Mouse (Mus musculus) stomach, postnatal 0 days (tissue): ENCODE data around the gene Apol7a. TPM values are rescaled to one million over a fixed set of nuclear protein-coding genes. Genes with fewer than 3 reads are reported as not detected.

Experiments used
- ATAC-seq: fragments of 200-750 bp; cut with Nextera tagmentation; 2 replicates; pipeline ENCODE4 v1.8.0; 2017; ENCODE audit not compliant: low FRiP score, low TSS enrichment
- DNase-seq: peaks from one replicate; pipeline ENCODE4 v3.0.0-alpha.2; 2016; ENCODE audit warnings: low spot score
- H3K27ac ChIP-seq: fragments of 300-500 bp; sonication (generic); replicated peaks from 2 replicates; pipeline ENCODE4 v1.5.1; 2014; ENCODE audit warnings: mild to moderate bottlenecking, control low read depth
- H3K27me3 ChIP-seq: fragments of 300-500 bp; sonication (generic); 2 replicates; pipeline ENCODE4 v1.6.1; 2014; ENCODE audit warnings: low read length; ENCODE audit not compliant: control insufficient read depth, insufficient read depth
- H3K36me3 ChIP-seq: fragments of 300-500 bp; sonication (generic); 2 replicates; pipeline ENCODE4 v1.6.1; 2014; ENCODE audit warnings: low read length, mixed read lengths; ENCODE audit not compliant: control insufficient read depth, insufficient read depth
- H3K4me1 ChIP-seq: fragments of 300-500 bp; sonication (generic); replicated peaks from 2 replicates; pipeline ENCODE4 v1.6.1; 2014; ENCODE audit warnings: antibody characterized with exemption; ENCODE audit not compliant: control insufficient read depth, insufficient read depth
- H3K4me2 ChIP-seq: fragments of 300-500 bp; sonication (generic); replicated peaks from 2 replicates; pipeline ENCODE4 v1.6.1; 2014; ENCODE audit warnings: low read depth, mild to moderate bottlenecking, control low read depth, moderate library complexity
- H3K4me3 ChIP-seq: fragments of 300-500 bp; sonication (generic); 2 replicates; pipeline ENCODE4 v1.5.1; 2014; ENCODE audit warnings: low read depth, low read length, control low read depth
- H3K9ac ChIP-seq: fragments of 300-500 bp; sonication (generic); 2 replicates; pipeline ENCODE4 v1.6.1; 2014; ENCODE audit warnings: mild to moderate bottlenecking, low read length, control low read depth, mixed read lengths
- H3K9me3 ChIP-seq: fragments of 300-500 bp; sonication (generic); 2 replicates; pipeline ENCODE4 v1.6.1; 2016; ENCODE audit warnings: low read length; ENCODE audit not compliant: control insufficient read depth
- CTCF ChIP-seq: IDR thresholded peaks from 2 replicates; pipeline ENCODE4 v1.5.1; 2016; ENCODE audit warnings: antibody characterized with exemption, low read depth, mild to moderate bottlenecking, moderate library complexity
- EP300 ChIP-seq: optimal IDR thresholded peaks from 2 replicates; pipeline ENCODE3; 2016; ENCODE audit warnings: antibody characterized with exemption
- WGBS: fragments of 180-500 bp; shearing (Covaris S2); extraction: QIAGEN DNeasy Blood & Tissue Kit; methylation state at CpG from one replicate; pipeline ENCODE4 v1.1.7; 2014; 5-methylcytosine and 5-hydroxymethylcytosine counted together
- polyA plus RNA-seq: library from polyadenylated mRNA; unstranded; fragments of >200 nt; fragmentation: Nextera tagmentation; extraction: Ambion mirVana; gene quantifications from 2 replicates; pipeline ENCODE4 v1.2.1, GENCODE M21; 2015

The Apol7a gene
- polyA plus RNA-seq, 1 experiment from 2014 or later = 14.5 TPM

DNA sequence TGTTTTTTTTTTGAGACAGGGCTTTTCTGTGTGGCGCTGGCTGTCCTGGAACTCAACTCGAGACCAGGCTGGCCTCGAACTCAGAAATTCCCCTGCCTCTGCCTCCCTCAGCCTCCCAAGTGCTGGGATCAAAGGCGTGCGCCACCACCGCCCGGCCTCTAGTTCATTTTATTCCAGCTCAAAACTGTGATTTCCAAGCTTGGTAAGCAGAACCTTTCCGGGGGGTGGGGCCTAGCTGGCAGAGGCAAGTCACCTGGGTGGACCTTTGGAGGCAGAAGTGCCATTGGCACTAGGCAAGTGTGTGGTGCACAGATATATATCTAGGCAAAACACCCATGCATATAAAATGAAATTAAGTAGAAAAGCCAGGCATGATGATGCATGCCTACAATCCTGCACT lies 31.4 kb downstream of the Apol7a start:
- Histone ChIP-seq H3K9me3 (no peaks in the 10 kb centered on the region), H3K4me3 (no peak overlapping the region), H3K27ac (no peak overlapping the region), H3K4me2 (no peak overlapping the region), H3K9ac (no peak overlapping the region), H3K4me1 (no peaks in the 10 kb centered on the region; the same call in 1 of the 2 replicates), H3K36me3 (no peaks in the 10 kb centered on the region), H3K27me3 (no peaks in the 10 kb centered on the region)
- 34% methylated on average over 8 of the region's 8 CpGs for WGBS
- TF ChIP-seq EP300 (no peak), CTCF (no peak)
- DNase-seq = peak; percentile 38
- no peak for ATAC-seq

DNA sequence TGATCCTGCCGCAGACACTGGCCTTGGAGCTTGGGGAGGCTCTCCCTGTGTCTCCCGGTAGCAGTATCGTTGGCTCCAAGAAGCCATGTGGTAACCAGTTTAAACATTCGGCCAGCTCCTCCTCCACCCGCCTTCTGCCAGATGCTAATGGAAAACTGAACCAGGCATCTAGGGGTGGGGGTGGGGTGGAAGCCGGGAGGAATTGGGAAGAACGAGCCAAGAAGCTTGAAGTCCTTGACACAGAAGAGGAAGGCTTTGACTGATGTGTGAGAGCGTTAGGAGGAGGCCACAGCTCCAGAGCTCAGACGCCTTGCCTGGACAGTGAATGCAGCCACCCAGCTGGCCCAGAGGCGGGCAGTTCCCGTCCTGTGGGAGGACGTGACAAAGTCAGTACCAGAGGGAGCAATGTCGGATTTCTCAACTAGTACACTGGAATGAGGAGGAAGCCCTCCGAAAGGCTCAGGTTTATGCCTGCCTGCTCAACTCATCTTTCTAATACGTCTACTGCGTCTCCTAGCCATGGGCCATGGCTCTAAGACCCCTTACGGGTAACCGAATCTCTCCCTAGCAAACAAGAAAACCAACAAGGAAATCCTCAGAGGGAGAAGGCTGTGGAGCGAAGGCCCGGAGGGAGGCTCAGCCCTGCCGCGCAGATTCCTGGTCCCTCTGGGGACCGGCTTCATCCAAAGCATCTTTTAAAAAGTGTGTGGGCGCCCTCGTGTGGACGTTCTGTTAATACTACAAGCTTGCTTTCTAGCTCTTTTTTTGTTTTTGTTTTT lies 32.0 kb downstream of the Apol7a start:
- Histone ChIP-seq H3K36me3 (no peaks in the 10 kb centered on the region), H3K9ac (peak overlapping the region; percentile 24), H3K9me3 (no peaks in the 10 kb centered on the region), H3K4me1 (no peaks in the 10 kb centered on the region; the same call in 1 of the 2 replicates), H3K4me2 (peak overlapping the region; percentile 34), H3K27me3 (no peaks in the 10 kb centered on the region), H3K27ac (peak overlapping the region; percentile 89), H3K4me3 (peak overlapping the region; percentile 1; the same call in 1 of the 2 replicates)
- DNase-seq (peak; percentile 83), ATAC-seq (peak; percentile 55)
- WGBS = 2% methylated on average over 26 of the region's 26 CpGs
- TF ChIP-seq CTCF (peak; percentile 75), EP300 (no peak)

DNA sequence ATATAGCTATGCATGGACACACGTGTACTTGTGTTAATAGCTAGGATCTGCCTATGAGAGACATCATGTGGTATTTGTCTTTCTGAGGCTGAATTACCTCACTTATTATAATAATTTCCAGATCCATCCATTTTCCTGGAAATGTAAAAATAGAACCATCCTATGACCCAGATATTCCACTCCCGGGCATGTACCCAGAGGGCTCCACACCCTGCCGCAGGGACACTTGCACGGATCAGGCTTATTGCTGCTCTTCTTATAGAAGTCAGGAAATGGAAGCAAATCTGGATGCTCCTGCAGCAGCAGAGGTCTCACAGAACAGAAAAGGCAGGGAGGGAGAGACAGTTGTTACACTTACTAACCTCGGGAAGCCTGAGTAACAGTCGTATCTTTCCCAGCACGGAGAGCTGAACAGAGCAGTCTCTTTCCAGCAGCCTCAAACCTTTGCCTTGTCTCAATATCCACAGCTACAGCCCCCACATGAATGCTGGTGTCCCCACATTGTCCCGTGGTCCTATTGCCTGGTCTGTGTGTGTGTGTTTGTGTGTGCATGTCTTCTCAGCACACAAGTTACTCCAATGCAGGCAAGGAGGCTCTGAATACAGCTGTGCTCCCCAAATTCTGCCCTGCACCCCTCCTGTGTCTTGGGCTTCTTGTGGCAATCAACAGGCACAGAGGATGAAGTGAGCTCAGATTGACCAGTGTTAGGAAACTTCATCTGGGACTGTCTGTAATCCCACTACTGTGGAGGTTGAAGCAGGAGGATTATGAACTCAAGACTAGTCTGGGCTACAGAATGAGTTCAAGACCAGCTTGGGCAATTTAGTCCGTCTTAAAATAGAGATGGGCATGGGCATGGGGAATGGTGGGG lies 33.0 kb downstream of the Apol7a start:
- peak overlapping the region; percentile 89 for H3K27ac ChIP-seq
- WGBS = 36% methylated on average over 9 of the region's 9 CpGs
- no peaks in the 10 kb centered on the region for H3K9me3 ChIP-seq
- H3K27me3 ChIP-seq = no peaks in the 10 kb centered on the region
- no peaks in the 10 kb centered on the region; the same call in 1 of the 2 replicates for H3K4me1 ChIP-seq
- peak overlapping the region; percentile 34; the same call in 1 of the 2 replicates for H3K4me2 ChIP-seq
- H3K36me3 ChIP-seq = no peaks in the 10 kb centered on the region
- DNase-seq (no peak), ATAC-seq (no peak)
- TF ChIP-seq EP300 = no peak
- no peak for TF ChIP-seq CTCF
- H3K4me3 ChIP-seq = no peak overlapping the region
- no peak overlapping the region for H3K9ac ChIP-seq

DNA sequence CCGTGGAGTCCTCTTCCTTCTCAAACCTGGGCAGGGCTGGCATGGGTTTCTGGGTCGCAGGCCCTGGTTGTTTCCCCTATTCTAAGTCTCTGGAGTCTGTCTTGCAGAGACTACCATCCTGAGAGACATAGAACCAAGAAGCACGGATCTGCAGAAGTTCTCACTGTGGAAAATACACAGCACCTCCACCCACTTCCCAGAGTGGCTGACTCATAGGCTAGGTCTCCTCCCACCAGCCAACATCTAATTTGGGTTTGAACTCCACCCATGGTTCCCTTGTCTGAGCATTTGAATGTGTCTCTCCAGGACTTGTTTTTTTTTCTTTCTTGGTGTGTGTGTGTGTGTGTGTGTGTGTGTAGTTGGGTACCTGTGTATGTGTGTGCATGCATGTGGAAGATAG lies 34.9 kb downstream of the Apol7a start:
- Histone ChIP-seq H3K4me3 (no peak overlapping the region), H3K27ac (peak overlapping the region; percentile 26; the same call in 1 of the 2 replicates), H3K27me3 (no peaks in the 10 kb centered on the region), H3K4me1 (no peaks in the 10 kb centered on the region; the same call in 1 of the 2 replicates), H3K4me2 (no peak overlapping the region), H3K9ac (no peak overlapping the region), H3K36me3 (no peaks in the 10 kb centered on the region), H3K9me3 (no peaks in the 10 kb centered on the region)
- no peak for ATAC-seq
- WGBS = 54% methylated on average over 3 of the region's 3 CpGs
- peak; percentile 34 for DNase-seq
- no peak for TF ChIP-seq EP300

DNA sequence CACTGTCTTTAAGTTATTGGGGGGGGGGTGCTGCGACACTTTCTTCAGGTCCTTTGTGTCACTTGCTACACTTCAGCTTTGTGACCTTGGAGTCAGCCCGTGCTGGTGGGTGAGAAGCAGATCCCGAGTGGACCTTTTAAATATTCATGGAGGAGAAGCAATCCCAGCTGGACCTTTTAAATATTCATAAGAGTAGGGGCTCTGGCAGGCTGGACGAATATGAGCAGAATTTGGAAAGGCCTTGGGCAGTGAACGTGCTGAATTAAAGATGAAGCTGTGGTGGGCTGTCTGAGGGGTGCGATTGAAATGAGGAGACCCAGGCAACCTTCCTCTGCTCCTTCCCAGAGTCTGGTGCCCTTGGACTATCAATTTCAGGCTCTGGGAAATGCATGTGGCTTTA lies 35.3 kb downstream of the Apol7a start:
- H3K36me3 ChIP-seq = no peaks in the 10 kb centered on the region
- H3K9ac ChIP-seq = no peak overlapping the region
- no peak overlapping the region for H3K4me2 ChIP-seq
- 55% methylated on average over 6 of the region's 6 CpGs for WGBS
- H3K4me3 ChIP-seq = no peak overlapping the region
- ATAC-seq (no peak), DNase-seq (no peak)
- no peaks in the 10 kb centered on the region; the same call in 1 of the 2 replicates for H3K4me1 ChIP-seq
- peak overlapping the region; percentile 26 for H3K27ac ChIP-seq
- H3K9me3 ChIP-seq = no peaks in the 10 kb centered on the region
- TF ChIP-seq EP300 (no peak), CTCF (no peak)
- no peaks in the 10 kb centered on the region for H3K27me3 ChIP-seq
